In the genomic region with DNA sequence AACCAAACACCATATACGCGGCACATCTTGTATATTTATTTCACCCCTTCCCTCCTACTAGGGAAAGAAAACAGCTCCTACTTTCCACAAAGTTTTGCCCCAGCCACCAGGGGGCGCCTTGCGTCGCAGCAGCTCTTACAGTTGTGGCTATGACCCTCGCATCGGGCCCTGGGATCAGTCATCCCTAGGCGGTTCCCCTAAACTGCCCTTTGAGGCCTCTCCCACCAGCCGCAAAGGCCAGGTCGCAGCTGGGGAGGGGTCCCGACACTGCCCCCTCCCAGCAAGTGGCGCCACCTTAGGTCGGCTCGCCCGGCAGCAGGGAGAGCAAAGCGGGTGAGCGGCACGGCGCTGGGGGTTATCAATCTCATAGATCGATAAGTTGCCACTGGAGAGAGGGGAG, we compare ENCODE assay signal across 9 mouse cellular contexts. TPM values are rescaled to one million over a fixed set of nuclear protein-coding genes. Genes with fewer than 3 reads are reported as not detected.
DNase-seq lines count a peak whose midpoint lies in the region; ATAC-seq and TF ChIP-seq lines count a peak whose summit lies in the region.
"Had no signal": no experiment of that assay in that cellular context is flagged by ENCODE, and none has a peak within 500 bp of the region (broad histone marks: within the 10 kb centered on the region; RNA-seq: fewer than 3 reads in every experiment).

No protein-coding gene starts in this region.

- ATAC-seq in heart, embryonic 13.5 days (ENCODE audit: extremely low read depth, insufficient number of reproducible peaks, low FRiP score, low TSS enrichment): no peak
- no peak for ATAC-seq in kidney, postnatal 0 days (replicated peaks; ENCODE audit: low FRiP score, low read depth)
- no peak for ATAC-seq in stomach, postnatal 0 days (ENCODE audit: low FRiP score, low TSS enrichment)
- no peak for ATAC-seq in frontal cortex, adult (ENCODE audit: low TSS enrichment)

- H3K4me2 ChIP-seq in heart, embryonic 13.5 days: peak overlapping the region; percentile 92
- peak overlapping the region; percentile 97 for H3K4me2 ChIP-seq in kidney, postnatal 0 days (ENCODE audit: low read length)
- peak overlapping the region; percentile 97 for H3K4me2 ChIP-seq in stomach, postnatal 0 days (replicated peaks; ENCODE audit: low read depth)

- H3K36me3 ChIP-seq in heart, embryonic 13.5 days: no peaks in the 10 kb centered on the region
- H3K36me3 ChIP-seq in kidney, postnatal 0 days (ENCODE audit: insufficient read depth, low read length): no peaks in the 10 kb centered on the region
- no peaks in the 10 kb centered on the region for H3K36me3 ChIP-seq in stomach, postnatal 0 days (ENCODE audit: control insufficient read depth, insufficient read depth, low read length)

- no peaks in the 10 kb centered on the region for H3K9me3 ChIP-seq in heart, embryonic 13.5 days
- no peaks in the 10 kb centered on the region for H3K9me3 ChIP-seq in kidney, postnatal 0 days (replicated peaks; ENCODE audit: low read length)
- no peaks in the 10 kb centered on the region for H3K9me3 ChIP-seq in stomach, postnatal 0 days (ENCODE audit: control insufficient read depth, low read length)
- H3K9me3 ChIP-seq: megakaryocyte, embryonic 14.5 days had no signal

- no peak overlapping the region for H3K27ac ChIP-seq in heart, embryonic 13.5 days (replicated peaks)
- no peak overlapping the region for H3K27ac ChIP-seq in kidney, postnatal 0 days
- H3K27ac ChIP-seq in stomach, postnatal 0 days (replicated peaks): no peak overlapping the region

- no peak for TF ChIP-seq EP300 in stomach, postnatal 0 days (optimal IDR thresholded peaks at IDR 0.05)

- peak overlapping the region; percentile 91; the same call in 1 of the 2 replicates for H3K9ac ChIP-seq in heart, embryonic 13.5 days
- no peak overlapping the region for H3K9ac ChIP-seq in kidney, postnatal 0 days (ENCODE audit: low read depth, low read length)
- no peak overlapping the region for H3K9ac ChIP-seq in stomach, postnatal 0 days (ENCODE audit: low read length)

- DNase-seq in 416B (ENCODE audit: low read depth) (peak; percentile 37), MN1 (ENCODE audit: low spot score) (peak; percentile 86)
- DNase-seq in embryo, embryonic 11 days: peak; percentile 77
- peak; percentile 55 for DNase-seq in kidney, postnatal 0 days (ENCODE audit: low spot score)
- peak; percentile 32 for DNase-seq in lung, postnatal 25 days (ENCODE audit: low spot score)
- peak; percentile 53 for DNase-seq in stomach, postnatal 0 days (ENCODE audit: low spot score)

- peak; percentile 72 for TF ChIP-seq CTCF in kidney, postnatal 0 days (IDR thresholded peaks at IDR 0.05; ENCODE audit: low read depth)
- TF ChIP-seq CTCF in stomach, postnatal 0 days (IDR thresholded peaks at IDR 0.05; ENCODE audit: low read depth): peak; percentile 80

- peaks cover 59% of the 10 kb centered on the region for H3K4me1 ChIP-seq in heart, embryonic 13.5 days
- H3K4me1 ChIP-seq in kidney, postnatal 0 days (replicated peaks; ENCODE audit: insufficient read depth, low read length): peaks cover 21% of the 10 kb centered on the region; the same call in 1 of the 2 replicates
- peaks cover 6% of the 10 kb centered on the region for H3K4me1 ChIP-seq in stomach, postnatal 0 days (replicated peaks; ENCODE audit: control insufficient read depth, insufficient read depth)

- WGBS in heart, embryonic 13.5 days: under 1% methylated on average over 20 of the region's 20 CpGs
- WGBS in kidney, postnatal 0 days: 2% methylated on average over 20 of the region's 20 CpGs
- 4% methylated on average over 20 of the region's 20 CpGs for WGBS in stomach, postnatal 0 days

- peak overlapping the region; percentile 68 for H3K4me3 ChIP-seq in heart, embryonic 13.5 days
- H3K4me3 ChIP-seq in kidney, postnatal 0 days (replicated peaks; ENCODE audit: low read depth, low read length): peak overlapping the region; percentile 85
- H3K4me3 ChIP-seq in stomach, postnatal 0 days (ENCODE audit: low read depth, low read length): peak overlapping the region; percentile 79

- peaks cover 56% of the 10 kb centered on the region for H3K27me3 ChIP-seq in heart, embryonic 13.5 days (replicated peaks)
- 0 out of 2 replicates have a peak, but pooled peaks cover 15% of the 10 kb centered on the region for H3K27me3 ChIP-seq in kidney, postnatal 0 days (ENCODE audit: insufficient read depth, low read length)
- peaks cover 9% of the 10 kb centered on the region; the same call in 1 of the 2 replicates for H3K27me3 ChIP-seq in stomach, postnatal 0 days (ENCODE audit: control insufficient read depth, insufficient read depth, low read length)

RNA-seq across cellular contexts. Expression of a gene that starts 1.7 kb away (rescaled TPM):
- 4.1 and 4.8 TPM in 2 replicates for polyA plus RNA-seq in heart, embryonic 13.5 days (2015; fragmentation: Nextera tagmentation; extraction: Ambion mirVana)
- 5.9 and 6.1 TPM in 2 replicates for polyA plus RNA-seq in kidney, postnatal 0 days (2015; fragmentation: Nextera tagmentation; extraction: Ambion mirVana)
- polyA plus RNA-seq in stomach, postnatal 0 days (2015; fragmentation: Nextera tagmentation; extraction: Ambion mirVana): 2.6 and 2.8 TPM in 2 replicates

Comparison
In these comparisons a context has a peak if more than half of its experiments do, and no peak if none do; other contexts are left out.
1. DNase-seq: peak in every context shown above with its lines; median percentile 86 in MN1; 77 in embryo, embryonic 11 days; 55 in kidney, postnatal 0 days; 53 in stomach, postnatal 0 days; 37 in 416B; 32 in lung, postnatal 25 days.